Mouse (Mus musculus) heart, adult 10 weeks (tissue): ENCODE measurements around the gene Btg3. TPM values are rescaled to one million over a fixed set of nuclear protein-coding genes. Genes with fewer than 3 reads are reported as not detected.

Source experiments
- polyA plus RNA-seq: library from polyadenylated mRNA; stranded (reverse); fragments of 350-450 nt; fragmentation: Illumina TruSeq; extraction: RNeasy Lipid Tissue Mini Kit (QIAGEN cat#74804); gene quantifications from one replicate; pipeline ENCODE4 v1.2.3, GENCODE M21; 2014; ENCODE audit warnings: low read depth, low replicate concordance

The Btg3 gene
- 14.2 TPM for polyA plus RNA-seq

DNA sequence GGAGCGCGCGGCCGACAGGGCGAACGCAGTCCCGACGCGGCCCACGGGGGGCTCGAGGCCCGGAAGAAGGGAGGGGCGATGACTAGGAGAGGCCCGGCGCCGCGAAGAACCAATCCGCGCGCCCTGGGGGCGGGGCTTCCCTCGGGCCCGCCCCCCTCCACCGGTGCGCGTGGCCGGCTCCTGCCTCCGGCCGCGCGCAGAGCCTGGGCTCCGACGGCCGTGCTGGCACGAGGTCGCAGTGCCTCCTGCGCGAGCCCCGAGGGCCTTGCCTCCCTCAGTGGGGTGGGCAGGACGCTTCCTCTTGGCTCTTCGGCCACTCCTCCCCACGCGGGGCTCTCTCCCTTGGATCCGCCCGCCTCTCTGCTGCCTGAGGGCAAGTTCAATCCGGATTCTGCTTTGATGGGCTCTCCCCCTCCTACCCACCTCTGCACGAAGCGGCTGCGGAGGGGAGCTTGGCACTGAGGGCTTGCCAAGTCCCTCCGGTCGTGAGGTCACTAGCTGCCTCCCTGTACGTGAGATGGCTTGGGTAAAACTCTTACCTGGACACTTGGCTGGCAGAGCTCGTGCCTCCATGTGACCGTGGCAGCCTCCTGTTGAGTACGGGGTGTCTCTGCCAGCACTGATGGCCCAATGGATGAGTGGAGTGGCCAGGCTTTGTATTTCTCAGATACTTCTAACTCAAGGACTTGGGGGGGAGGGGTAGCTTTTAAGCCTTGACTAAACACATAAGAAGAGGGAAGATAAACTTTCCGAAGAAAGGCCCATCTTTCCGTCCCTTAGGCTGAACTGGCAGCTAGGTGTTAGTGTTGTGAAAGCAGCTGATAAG, at the start of gene Btg3:
TSS of gene Btg3 (minus strand) at position 448 of the 826 bp plus-strand sequence.

DNA sequence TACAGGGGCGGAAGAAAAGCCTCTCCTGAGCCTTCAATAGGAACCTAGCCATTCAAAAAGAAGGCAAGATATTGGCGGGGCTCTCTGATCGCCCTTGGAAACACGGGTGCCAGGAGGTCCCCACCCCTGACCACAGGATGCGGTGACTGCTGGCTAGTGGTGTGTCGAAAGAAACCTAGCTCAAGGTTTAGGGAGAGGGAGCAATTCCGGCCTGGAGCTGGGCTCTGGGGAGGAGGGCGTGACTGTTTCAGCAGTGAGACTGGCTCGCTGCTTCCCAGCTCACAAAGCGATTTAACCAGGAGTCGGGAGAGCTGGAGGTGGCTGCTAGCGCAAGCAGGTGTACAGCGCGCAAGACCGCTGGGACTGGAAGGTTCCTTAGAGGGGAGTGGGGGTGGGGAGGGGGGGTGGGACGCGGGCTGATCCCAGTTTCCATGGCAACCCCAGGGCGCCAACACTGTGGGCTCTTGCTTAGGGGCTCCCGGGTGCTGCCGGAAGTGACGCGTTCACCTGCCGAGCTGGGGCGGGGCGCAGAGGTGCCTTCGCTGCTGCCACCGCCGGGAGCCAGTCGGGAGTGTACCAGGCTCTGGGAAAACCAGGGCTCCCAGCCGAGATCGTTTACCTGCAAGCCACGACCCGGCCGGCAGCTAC, 75.7 kb downstream of the Btg3 start, which contains the start of gene Cxadr:
TSS of gene Cxadr (plus strand) at position 307 of the 648 bp plus-strand sequence.

Other genes starting within 250 kb of the Btg3 start
- 27.2 TPM for gene Cxadr, start 75.7 kb downstream of the Btg3 start, polyA plus RNA-seq
- gene D16Ertd472e, start 199.5 kb upstream of the Btg3 start, polyA plus RNA-seq: 2.8 TPM